Mouse (Mus musculus) neural tube, embryonic 11.5 days (tissue): ENCODE measurements at regions not wholly inside any gene's neighbourhood (a gene's known extent, or its start where the extent isn't known, plus 50 kb on each side); places are given as distances from the start of the nearest gene placed in this dataset.

Experiments used
- ATAC-seq: fragments of 200-750 bp; cut with Nextera tagmentation; 2 replicates; pipeline ENCODE4 v1.8.0; 2017; ENCODE audit warnings: moderate number of reproducible peaks, mild to moderate bottlenecking, moderate TSS enrichment, moderate library complexity; ENCODE audit not compliant: insufficient read depth, low FRiP score, low TSS enrichment
- DNase-seq: peaks from one replicate; pipeline ENCODE4 v3.0.0-alpha.2; 2015; ENCODE audit warnings: low spot score
- H3K27ac ChIP-seq: fragments of 300-500 bp; sonication (generic); 2 replicates; pipeline ENCODE4 v1.5.1; 2014; ENCODE audit warnings: low read depth, mild to moderate bottlenecking, low read length
- H3K27me3 ChIP-seq: fragments of 300-500 bp; sonication (generic); 2 replicates; pipeline ENCODE4 v1.6.1; 2014; ENCODE audit warnings: mild to moderate bottlenecking, low read length, mixed read lengths; ENCODE audit not compliant: control insufficient read depth, insufficient read depth
- H3K36me3 ChIP-seq: fragments of 300-500 bp; sonication (generic); 2 replicates; pipeline ENCODE4 v1.6.1; 2014; ENCODE audit warnings: mild to moderate bottlenecking, low read length, moderate library complexity, mixed read lengths; ENCODE audit not compliant: control insufficient read depth, insufficient read depth
- H3K4me1 ChIP-seq: fragments of 300-500 bp; sonication (generic); 2 replicates; pipeline ENCODE4 v1.6.1; 2014; ENCODE audit warnings: low read length, mixed read lengths; ENCODE audit not compliant: control insufficient read depth, insufficient read depth
- H3K4me2 ChIP-seq: fragments of 300-500 bp; sonication (generic); 2 replicates; pipeline ENCODE4 v1.6.1; 2014; ENCODE audit warnings: low read depth, mild to moderate bottlenecking, moderate library complexity
- H3K4me3 ChIP-seq: fragments of 300-500 bp; sonication (generic); 2 replicates; pipeline ENCODE4 v1.5.1; 2014; ENCODE audit warnings: low read depth, low read length
- H3K9ac ChIP-seq: fragments of 300-500 bp; sonication (generic); 2 replicates; pipeline ENCODE4 v1.6.1; 2014; ENCODE audit warnings: mild to moderate bottlenecking, low read length
- H3K9me3 ChIP-seq: fragments of 300-500 bp; sonication (generic); 2 replicates; pipeline ENCODE4 v1.6.1; 2016; ENCODE audit warnings: low read length; ENCODE audit not compliant: control insufficient read depth
- WGBS: fragments of 180-500 bp; shearing (Covaris S2); extraction: QIAGEN DNeasy Blood & Tissue Kit; methylation state at CpG from one replicate; pipeline ENCODE4 v1.1.7; 2014; 5-methylcytosine and 5-hydroxymethylcytosine counted together

DNA sequence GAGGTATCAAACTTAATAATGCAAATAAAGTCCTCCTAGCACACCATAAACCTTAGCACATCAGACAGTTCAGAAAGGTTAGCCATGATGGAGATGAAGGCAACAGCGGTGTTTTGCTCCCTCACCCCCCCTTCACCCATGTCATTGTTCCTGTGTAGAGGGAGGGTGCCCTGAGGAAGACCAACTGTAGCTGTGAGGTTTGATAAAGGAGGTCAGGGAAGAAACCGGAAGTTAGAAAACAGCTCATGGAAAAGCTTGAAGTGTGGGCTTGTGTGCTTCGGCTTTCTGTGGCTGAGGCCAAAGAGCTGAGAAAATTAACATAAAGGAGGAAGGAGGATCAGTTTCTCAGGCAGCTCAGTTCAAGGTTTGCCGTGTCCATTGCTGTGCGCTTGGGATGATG lies 111.3 kb upstream of the Adra1b start:
- Histone ChIP-seq H3K4me1 (no peaks in the 10 kb centered on the region), H3K4me2 (no peak overlapping the region), H3K36me3 (no peaks in the 10 kb centered on the region), H3K27me3 (no peaks in the 10 kb centered on the region), H3K4me3 (no peak overlapping the region), H3K9me3 (no peaks in the 10 kb centered on the region), H3K27ac (no peak overlapping the region), H3K9ac (no peak overlapping the region)
- ATAC-seq, result no peak
- no peak for DNase-seq
- 85% methylated on average over 5 of the region's 5 CpGs for WGBS

DNA sequence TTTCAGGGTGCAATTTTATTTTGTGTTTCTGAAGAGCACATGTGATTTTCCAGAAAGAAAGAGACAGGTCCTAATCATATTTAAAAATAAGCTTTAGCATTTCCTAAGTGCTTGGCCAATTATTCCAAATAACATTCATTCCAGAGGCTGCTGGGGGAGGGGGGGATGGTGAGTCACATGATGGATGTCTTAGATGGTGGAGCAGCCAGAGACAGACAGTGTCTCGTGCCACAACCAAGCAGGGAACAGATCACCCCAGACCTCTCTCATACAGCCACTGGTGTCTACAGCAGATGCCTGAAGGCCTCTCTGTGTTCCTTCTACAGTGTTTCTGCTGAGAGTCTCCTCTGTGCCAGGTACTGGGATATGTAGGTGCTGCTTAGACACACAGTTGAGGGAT lies 112.8 kb upstream of the Adra1b start:
- Histone ChIP-seq H3K27me3 (no peaks in the 10 kb centered on the region), H3K9me3 (no peaks in the 10 kb centered on the region), H3K9ac (no peak overlapping the region), H3K36me3 (no peaks in the 10 kb centered on the region), H3K4me2 (no peak overlapping the region), H3K27ac (no peak overlapping the region), H3K4me3 (no peak overlapping the region), H3K4me1 (no peaks in the 10 kb centered on the region)
- no peak for ATAC-seq
- 48% methylated on average over 1 of the region's 1 CpGs for WGBS
- DNase-seq, result no peak

DNA sequence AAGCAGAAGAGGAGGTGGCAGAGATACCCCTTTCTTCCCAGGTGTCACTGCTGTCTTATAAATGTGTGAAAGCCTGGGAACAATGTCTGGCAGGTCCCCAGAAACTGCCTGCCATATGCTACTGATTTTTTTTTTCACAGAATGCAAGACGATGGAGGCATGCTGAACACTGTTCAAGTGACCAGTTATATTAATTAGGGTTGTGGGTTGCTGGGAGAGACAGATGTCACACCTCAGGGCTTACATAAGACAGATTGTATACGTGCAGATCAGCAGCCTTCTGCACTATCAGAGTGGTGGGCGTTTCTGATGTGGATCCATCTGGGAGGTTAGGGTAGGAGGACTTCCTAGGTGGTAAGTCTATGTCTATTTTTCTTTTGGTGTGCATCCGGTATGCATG lies 120.6 kb upstream of the Adra1b start:
- H3K4me2 ChIP-seq, result no peak overlapping the region
- WGBS, result 72% methylated on average over 4 of the region's 4 CpGs

DNA sequence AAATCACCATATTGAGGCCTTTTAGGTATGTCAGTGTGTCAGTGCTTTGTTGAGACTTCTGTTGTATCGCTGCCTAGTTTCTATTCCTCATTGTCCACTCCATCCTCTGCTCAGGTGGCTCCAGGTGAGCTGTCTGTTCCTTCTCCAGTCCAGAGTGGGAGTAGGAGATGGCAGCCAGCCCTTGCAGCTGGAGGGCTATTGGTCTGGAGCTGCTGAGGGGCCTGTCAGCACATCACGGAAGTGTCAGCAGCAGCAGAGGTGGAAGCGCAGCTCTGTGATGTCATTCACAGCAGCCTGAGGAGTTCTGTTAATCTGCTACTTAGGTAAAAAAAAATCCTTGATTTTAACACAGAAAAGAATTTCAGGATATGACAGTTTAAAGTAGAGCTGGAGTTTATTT lies 126.0 kb upstream of the Adra1b start:
- ATAC-seq, result no peak
- Histone ChIP-seq H3K27ac (no peak overlapping the region), H3K9ac (no peak overlapping the region), H3K27me3 (no peaks in the 10 kb centered on the region), H3K36me3 (no peaks in the 10 kb centered on the region), H3K9me3 (no peaks in the 10 kb centered on the region), H3K4me2 (no peak overlapping the region), H3K4me3 (no peak overlapping the region), H3K4me1 (no peaks in the 10 kb centered on the region)
- 88% methylated on average over 3 of the region's 3 CpGs for WGBS
- no peak for DNase-seq

More for the DNA sequence above, 120.6 kb upstream of the Adra1b start:
- no peak for DNase-seq
- no peaks in the 10 kb centered on the region for H3K36me3 ChIP-seq
- no peak overlapping the region for H3K9ac ChIP-seq
- no peaks in the 10 kb centered on the region for H3K27me3 ChIP-seq
- no peaks in the 10 kb centered on the region for H3K9me3 ChIP-seq
- no peak overlapping the region for H3K4me3 ChIP-seq
- no peak overlapping the region for H3K27ac ChIP-seq
- H3K4me1 ChIP-seq, result no peaks in the 10 kb centered on the region
- ATAC-seq, result no peak

DNA sequence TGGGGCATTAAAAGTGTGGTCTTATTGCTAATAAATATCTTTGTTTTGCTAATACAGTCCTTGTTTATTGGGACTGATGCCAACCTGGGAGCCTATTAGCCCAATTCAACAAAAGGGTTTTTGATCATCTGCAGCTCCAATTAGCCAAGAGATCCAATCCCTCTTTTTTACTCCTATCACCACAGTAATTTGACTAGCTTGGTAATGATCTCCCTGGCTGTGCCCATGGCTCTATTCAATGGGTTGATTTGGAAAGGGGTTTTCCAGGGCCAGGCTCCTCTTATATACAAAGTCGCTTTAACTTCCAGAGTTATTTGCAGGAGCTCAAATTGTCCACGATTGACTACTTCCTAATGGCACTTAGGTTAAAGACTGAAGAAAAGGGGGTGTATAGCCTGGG lies 145.1 kb upstream of the Adra1b start:
- WGBS, result 16% methylated on average over 2 of the region's 2 CpGs
- H3K4me1 ChIP-seq, result no peaks in the 10 kb centered on the region
- H3K9me3 ChIP-seq, result no peaks in the 10 kb centered on the region
- DNase-seq (no peak), ATAC-seq (no peak)
- H3K36me3 ChIP-seq, result no peaks in the 10 kb centered on the region
- no peaks in the 10 kb centered on the region for H3K27me3 ChIP-seq
- H3K4me3 ChIP-seq, result no peak overlapping the region
- no peak overlapping the region for H3K9ac ChIP-seq
- H3K27ac ChIP-seq, result no peak overlapping the region
- H3K4me2 ChIP-seq, result no peak overlapping the region

DNA sequence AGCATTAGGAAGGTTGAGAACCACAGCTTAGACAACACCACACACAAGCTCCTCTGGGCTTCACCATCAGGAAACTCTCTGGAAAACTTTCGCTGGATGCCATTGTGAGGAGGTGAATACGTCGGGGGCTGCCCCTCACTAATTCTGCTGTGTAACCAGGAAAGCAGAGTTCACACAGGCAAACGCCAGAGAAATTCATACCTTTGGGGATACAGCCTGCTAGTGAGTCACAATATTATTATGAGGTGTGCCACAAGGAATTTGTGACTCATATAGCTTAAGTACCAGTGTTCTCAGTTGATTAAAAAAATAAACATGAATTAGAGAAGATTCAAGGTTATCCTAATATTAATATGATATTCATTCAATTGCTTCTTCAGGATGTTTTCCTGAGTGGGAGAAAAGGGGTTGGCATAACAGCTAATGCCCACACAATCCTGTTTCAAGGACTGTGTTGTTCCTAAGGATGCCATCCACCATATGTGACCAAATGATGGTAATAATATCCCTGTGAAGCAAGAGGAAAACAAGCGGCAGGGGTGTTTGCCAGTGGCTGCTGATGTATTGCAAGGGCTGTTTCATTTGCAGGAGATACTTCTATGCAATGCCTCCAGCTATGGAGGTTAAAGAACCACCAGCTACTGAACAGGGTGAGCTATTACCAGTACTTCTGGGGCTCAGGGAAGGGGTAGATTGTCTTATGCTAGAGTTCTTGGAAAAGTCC lies 148.4 kb upstream of the Adra1b start:
- Histone ChIP-seq H3K27ac (no peak overlapping the region), H3K4me2 (no peak overlapping the region), H3K9ac (no peak overlapping the region), H3K36me3 (no peaks in the 10 kb centered on the region), H3K4me3 (no peak overlapping the region), H3K9me3 (no peaks in the 10 kb centered on the region), H3K4me1 (no peaks in the 10 kb centered on the region), H3K27me3 (no peaks in the 10 kb centered on the region)
- WGBS, result 86% methylated on average over 5 of the region's 5 CpGs
- DNase-seq (no peak), ATAC-seq (no peak)

DNA sequence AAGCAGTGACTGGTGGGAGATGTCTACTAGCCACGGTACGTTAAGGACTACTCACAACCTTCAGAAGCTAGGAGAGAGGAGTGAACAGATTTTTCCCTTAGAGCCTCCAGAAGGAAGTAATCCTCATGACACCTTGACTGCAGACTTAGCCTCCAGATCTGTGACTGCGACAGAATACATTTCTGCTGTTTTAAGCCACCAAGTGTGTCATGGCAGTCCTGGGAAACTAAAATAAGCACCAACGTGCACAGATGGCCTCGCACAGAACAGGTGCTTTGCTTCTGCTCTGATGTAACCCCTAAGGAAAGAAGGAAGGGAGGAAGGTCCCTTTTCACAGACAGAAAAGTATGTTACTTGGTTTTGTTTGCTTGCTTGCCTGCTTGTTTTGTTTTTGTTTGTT lies 151.5 kb upstream of the Adra1b start:
- no peaks in the 10 kb centered on the region for H3K27me3 ChIP-seq
- 90% methylated on average over 5 of the region's 5 CpGs for WGBS
- no peak overlapping the region for H3K4me3 ChIP-seq
- H3K36me3 ChIP-seq, result no peaks in the 10 kb centered on the region
- no peak for ATAC-seq
- no peaks in the 10 kb centered on the region for H3K9me3 ChIP-seq
- no peak overlapping the region for H3K27ac ChIP-seq
- no peak overlapping the region for H3K4me2 ChIP-seq
- H3K9ac ChIP-seq, result no peak overlapping the region
- no peaks in the 10 kb centered on the region for H3K4me1 ChIP-seq
- DNase-seq, result no peak

DNA sequence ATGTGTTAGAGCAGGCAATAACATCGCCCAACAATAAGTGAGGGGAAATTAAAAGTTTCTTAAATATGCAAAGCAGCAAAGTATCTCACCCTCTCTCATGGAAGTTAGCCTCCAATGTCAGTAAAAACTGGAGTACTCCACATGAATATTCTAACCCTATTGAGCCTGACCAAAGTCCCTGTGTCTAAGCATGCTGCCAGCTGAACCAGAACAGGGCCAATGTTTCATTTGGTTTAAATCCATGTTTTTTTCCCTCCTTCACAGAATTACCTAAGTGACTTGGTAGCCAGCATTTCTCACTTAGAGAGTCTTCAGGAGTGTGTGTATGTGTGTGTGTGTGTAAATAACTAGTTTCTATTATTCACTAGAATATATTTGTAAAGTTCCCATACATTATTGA lies 161.4 kb upstream of the Adra1b start:
- no peak overlapping the region for H3K4me2 ChIP-seq
- no peak overlapping the region for H3K27ac ChIP-seq
- DNase-seq, result no peak
- H3K4me1 ChIP-seq, result no peaks in the 10 kb centered on the region
- H3K36me3 ChIP-seq, result no peaks in the 10 kb centered on the region
- H3K9ac ChIP-seq, result no peak overlapping the region
- 95% methylated on average over 1 of the region's 1 CpGs for WGBS
- no peak overlapping the region for H3K4me3 ChIP-seq
- no peaks in the 10 kb centered on the region for H3K9me3 ChIP-seq
- ATAC-seq, result no peak
- H3K27me3 ChIP-seq, result no peaks in the 10 kb centered on the region

DNA sequence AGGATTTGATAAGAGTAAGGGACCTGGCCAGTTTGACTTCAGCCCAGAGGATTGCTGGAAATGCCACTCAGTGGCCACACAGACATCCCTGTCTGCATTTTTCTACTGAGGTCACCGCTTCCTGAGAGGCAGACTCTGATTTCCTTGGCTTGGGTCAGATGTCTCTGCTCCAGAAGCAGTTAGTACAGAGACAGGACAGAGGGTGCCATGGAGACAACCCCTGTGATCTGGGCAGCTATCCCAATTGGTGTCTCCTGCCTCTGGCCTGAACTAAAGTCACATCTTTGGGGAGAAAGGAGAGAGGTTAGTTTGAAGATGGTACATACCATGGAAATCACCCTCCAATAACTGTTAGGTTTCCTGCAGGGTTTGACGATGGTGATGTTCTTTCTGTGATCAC lies 165.2 kb upstream of the Adra1b start:
- no peaks in the 10 kb centered on the region for H3K27me3 ChIP-seq
- WGBS, result 88% methylated on average over 2 of the region's 2 CpGs
- ATAC-seq (no peak), DNase-seq (no peak)
- no peak overlapping the region for H3K9ac ChIP-seq
- H3K4me1 ChIP-seq, result no peaks in the 10 kb centered on the region
- H3K9me3 ChIP-seq, result no peaks in the 10 kb centered on the region
- no peaks in the 10 kb centered on the region for H3K36me3 ChIP-seq
- no peak overlapping the region for H3K27ac ChIP-seq
- no peak overlapping the region for H3K4me3 ChIP-seq
- H3K4me2 ChIP-seq, result no peak overlapping the region
